Mouse (Mus musculus): ENCODE measurements at regions not wholly inside any gene's neighbourhood (a gene's known extent, or its start where the extent isn't known, plus 50 kb on each side); places are given as distances from the start of the nearest gene placed in this dataset.

GRCm38 (mm10) chr7:136209299-136210171 is 493.4 kb upstream of the Mki67 start:
- TF ChIP-seq CTCF (IDR thresholded peaks at IDR 0.05; ENCODE audit: insufficient read depth, low read length): no peak
- no peak for TF ChIP-seq POLR2A (IDR thresholded peaks at IDR 0.05; ENCODE audit: borderline replicate concordance, extremely low read depth, low read depth, low read length)

Measured in lung, adult 2 months (tissue).